Mouse (Mus musculus): Measurements from ENCODE around the gene Golph3. TPM values are rescaled to one million over a fixed set of nuclear protein-coding genes. Genes with fewer than 3 reads are reported as not detected.

The Golph3 gene
- polyA plus RNA-seq, 1 experiment from 2014 or later = 98.0 TPM

- H3K27me3 ChIP-seq (replicated peaks; ENCODE audit: control insufficient read depth, insufficient read depth, low read length) = no peaks in the 10 kb centered on the region
- no peak overlapping the region for H3K27ac ChIP-seq (ENCODE audit: low read depth)
- no peak for ATAC-seq (replicated peaks; ENCODE audit: low FRiP score, low TSS enrichment, low read depth)
- H3K4me2 ChIP-seq (ENCODE audit: low read length) = peak overlapping the region; percentile 73
- peak overlapping the region; percentile 98 for H3K9ac ChIP-seq (ENCODE audit: low read length)
- no peaks in the 10 kb centered on the region for H3K9me3 ChIP-seq (ENCODE audit: control insufficient read depth, low read length)
- no peak for DNase-seq (ENCODE audit: low spot score)
- H3K36me3 ChIP-seq (ENCODE audit: control insufficient read depth, insufficient read depth, low read length) = no peaks in the 10 kb centered on the region; the same call in 1 of the 2 replicates
- peak overlapping the region; percentile 95 for H3K4me3 ChIP-seq (ENCODE audit: low read depth, low read length)
- 9% methylated on average over 9 of the region's 9 CpGs for WGBS
- H3K4me1 ChIP-seq (replicated peaks; ENCODE audit: control insufficient read depth, insufficient read depth, low read length) = peaks cover 17% of the 10 kb centered on the region
Observed at GRCm38 (mm10) chr15:12322676-12323402, 1.6 kb downstream of the Golph3 start.

GRCm38 (mm10) chr15:12324326-12324725, 3.1 kb downstream of the Golph3 start:
- no peaks in the 10 kb centered on the region; the same call in 1 of the 2 replicates for H3K36me3 ChIP-seq (ENCODE audit: control insufficient read depth, insufficient read depth, low read length)
- H3K4me3 ChIP-seq (ENCODE audit: low read depth, low read length) = no peak overlapping the region

GRCm38 (mm10) chr15:12330389-12330788, 9.1 kb downstream of the Golph3 start:
- H3K27ac ChIP-seq (ENCODE audit: low read depth) = no peak overlapping the region
- no peaks in the 10 kb centered on the region for H3K9me3 ChIP-seq (ENCODE audit: control insufficient read depth, low read length)
- H3K36me3 ChIP-seq (ENCODE audit: control insufficient read depth, insufficient read depth, low read length) = no peaks in the 10 kb centered on the region; the same call in 1 of the 2 replicates
- ATAC-seq (replicated peaks; ENCODE audit: low FRiP score, low TSS enrichment, low read depth) = no peak
- no peak overlapping the region for H3K9ac ChIP-seq (ENCODE audit: low read length)
- WGBS = 79% methylated on average over 3 of the region's 3 CpGs
- peaks cover 11% of the 10 kb centered on the region for H3K4me1 ChIP-seq (replicated peaks; ENCODE audit: control insufficient read depth, insufficient read depth, low read length)
- no peak overlapping the region for H3K4me3 ChIP-seq (ENCODE audit: low read depth, low read length)
- DNase-seq (ENCODE audit: low spot score) = no peak
- H3K27me3 ChIP-seq (replicated peaks; ENCODE audit: control insufficient read depth, insufficient read depth, low read length) = no peaks in the 10 kb centered on the region
- H3K4me2 ChIP-seq (ENCODE audit: low read length) = no peak overlapping the region

More at GRCm38 (mm10) chr15:12324326-12324725, 3.1 kb downstream of the Golph3 start:
- H3K4me1 ChIP-seq (replicated peaks; ENCODE audit: control insufficient read depth, insufficient read depth, low read length) = peaks cover 17% of the 10 kb centered on the region
- 93% methylated on average over 1 of the region's 1 CpGs for WGBS
- no peak overlapping the region for H3K9ac ChIP-seq (ENCODE audit: low read length)
- no peaks in the 10 kb centered on the region for H3K9me3 ChIP-seq (ENCODE audit: control insufficient read depth, low read length)
- H3K4me2 ChIP-seq (ENCODE audit: low read length) = no peak overlapping the region; the same call in 1 of the 2 replicates
- no peaks in the 10 kb centered on the region for H3K27me3 ChIP-seq (replicated peaks; ENCODE audit: control insufficient read depth, insufficient read depth, low read length)
- H3K27ac ChIP-seq (ENCODE audit: low read depth) = no peak overlapping the region
- ATAC-seq (replicated peaks; ENCODE audit: low FRiP score, low TSS enrichment, low read depth) (no peak), DNase-seq (ENCODE audit: low spot score) (no peak)

- no peak for DNase-seq (ENCODE audit: low spot score)
- ATAC-seq (replicated peaks; ENCODE audit: low FRiP score, low TSS enrichment, low read depth) = no peak
- H3K4me1 ChIP-seq (replicated peaks; ENCODE audit: control insufficient read depth, insufficient read depth, low read length) = peaks cover 11% of the 10 kb centered on the region
- H3K27ac ChIP-seq (ENCODE audit: low read depth) = no peak overlapping the region
- no peaks in the 10 kb centered on the region for H3K27me3 ChIP-seq (replicated peaks; ENCODE audit: control insufficient read depth, insufficient read depth, low read length)
- H3K36me3 ChIP-seq (ENCODE audit: control insufficient read depth, insufficient read depth, low read length) = no peaks in the 10 kb centered on the region; the same call in 1 of the 2 replicates
- no peak overlapping the region for H3K4me2 ChIP-seq (ENCODE audit: low read length)
- H3K9me3 ChIP-seq (ENCODE audit: control insufficient read depth, low read length) = no peaks in the 10 kb centered on the region
- no peak overlapping the region for H3K4me3 ChIP-seq (ENCODE audit: low read depth, low read length)
- no peak overlapping the region for H3K9ac ChIP-seq (ENCODE audit: low read length)
Observed at GRCm38 (mm10) chr15:12330892-12331291, 9.6 kb downstream of the Golph3 start.

GRCm38 (mm10) chr15:12331300-12331699, 10.1 kb downstream of the Golph3 start:
- H3K36me3 ChIP-seq (ENCODE audit: control insufficient read depth, insufficient read depth, low read length) = no peaks in the 10 kb centered on the region; the same call in 1 of the 2 replicates
- no peaks in the 10 kb centered on the region for H3K9me3 ChIP-seq (ENCODE audit: control insufficient read depth, low read length)
- no peaks in the 10 kb centered on the region for H3K27me3 ChIP-seq (replicated peaks; ENCODE audit: control insufficient read depth, insufficient read depth, low read length)
- H3K9ac ChIP-seq (ENCODE audit: low read length) = no peak overlapping the region
- 35% methylated on average over 1 of the region's 1 CpGs for WGBS
- ATAC-seq (replicated peaks; ENCODE audit: low FRiP score, low TSS enrichment, low read depth) (no peak), DNase-seq (ENCODE audit: low spot score) (no peak)
- H3K4me1 ChIP-seq (replicated peaks; ENCODE audit: control insufficient read depth, insufficient read depth, low read length) = peaks cover 11% of the 10 kb centered on the region
- no peak overlapping the region for H3K4me3 ChIP-seq (ENCODE audit: low read depth, low read length)
- no peak overlapping the region for H3K27ac ChIP-seq (ENCODE audit: low read depth)
- no peak overlapping the region for H3K4me2 ChIP-seq (ENCODE audit: low read length)

- Histone ChIP-seq H3K27me3 (replicated peaks; ENCODE audit: control insufficient read depth, insufficient read depth, low read length) (no peaks in the 10 kb centered on the region), H3K9me3 (ENCODE audit: control insufficient read depth, low read length) (no peaks in the 10 kb centered on the region), H3K27ac (ENCODE audit: low read depth) (no peak overlapping the region), H3K4me3 (ENCODE audit: low read depth, low read length) (no peak overlapping the region), H3K36me3 (ENCODE audit: control insufficient read depth, insufficient read depth, low read length) (no peaks in the 10 kb centered on the region), H3K4me2 (ENCODE audit: low read length) (no peak overlapping the region), H3K9ac (ENCODE audit: low read length) (no peak overlapping the region), H3K4me1 (replicated peaks; ENCODE audit: control insufficient read depth, insufficient read depth, low read length) (peaks cover 11% of the 10 kb centered on the region)
- ATAC-seq (replicated peaks; ENCODE audit: low FRiP score, low TSS enrichment, low read depth) (no peak), DNase-seq (ENCODE audit: low spot score) (no peak)
- 86% methylated on average over 4 of the region's 4 CpGs for WGBS
Observed at GRCm38 (mm10) chr15:12334381-12334780, 13.1 kb downstream of the Golph3 start.

- no peaks in the 10 kb centered on the region for H3K27me3 ChIP-seq (replicated peaks; ENCODE audit: control insufficient read depth, insufficient read depth, low read length)
- WGBS = 90% methylated on average over 4 of the region's 4 CpGs
- DNase-seq (ENCODE audit: low spot score) (no peak), ATAC-seq (replicated peaks; ENCODE audit: low FRiP score, low TSS enrichment, low read depth) (no peak)
- H3K36me3 ChIP-seq (ENCODE audit: control insufficient read depth, insufficient read depth, low read length) = no peaks in the 10 kb centered on the region
- H3K27ac ChIP-seq (ENCODE audit: low read depth) = no peak overlapping the region
- no peak overlapping the region for H3K4me2 ChIP-seq (ENCODE audit: low read length)
- no peaks in the 10 kb centered on the region for H3K9me3 ChIP-seq (ENCODE audit: control insufficient read depth, low read length)
- H3K4me3 ChIP-seq (ENCODE audit: low read depth, low read length) = no peak overlapping the region
- H3K4me1 ChIP-seq (replicated peaks; ENCODE audit: control insufficient read depth, insufficient read depth, low read length) = peaks cover 6% of the 10 kb centered on the region
- H3K9ac ChIP-seq (ENCODE audit: low read length) = no peak overlapping the region
Observed at GRCm38 (mm10) chr15:12337030-12337778, 16.0 kb downstream of the Golph3 start.

GRCm38 (mm10) chr15:12337779-12338137, 16.5 kb downstream of the Golph3 start:
- WGBS = 67% methylated on average over 3 of the region's 3 CpGs
- no peak for ATAC-seq (replicated peaks; ENCODE audit: low FRiP score, low TSS enrichment, low read depth)

More at GRCm38 (mm10) chr15:12337779-12338137, 16.5 kb downstream of the Golph3 start:
- H3K27ac ChIP-seq (ENCODE audit: low read depth) = no peak overlapping the region
- DNase-seq (ENCODE audit: low spot score) = no peak
- H3K9me3 ChIP-seq (ENCODE audit: control insufficient read depth, low read length) = no peaks in the 10 kb centered on the region
- no peak overlapping the region for H3K9ac ChIP-seq (ENCODE audit: low read length)
- peaks cover 6% of the 10 kb centered on the region for H3K4me1 ChIP-seq (replicated peaks; ENCODE audit: control insufficient read depth, insufficient read depth, low read length)
- H3K4me3 ChIP-seq (ENCODE audit: low read depth, low read length) = no peak overlapping the region
- H3K4me2 ChIP-seq (ENCODE audit: low read length) = no peak overlapping the region
- H3K27me3 ChIP-seq (replicated peaks; ENCODE audit: control insufficient read depth, insufficient read depth, low read length) = no peaks in the 10 kb centered on the region
- 0 out of 2 replicates have a peak, but pooled peaks cover under 1% of the 10 kb centered on the region for H3K36me3 ChIP-seq (ENCODE audit: control insufficient read depth, insufficient read depth, low read length)

Data from intestine, embryonic 14.5 days (tissue).